Mouse (Mus musculus) induced T-regulatory cell, adult 2 months (primary cell): ENCODE data around the gene Ilk.

ENCODE experiments used
- DNase-seq: peaks from one replicate; pipeline ENCODE4 v3.0.0-alpha.2; 2012; ENCODE audit warnings: low read depth

Ilk gene

GRCm38 (mm10) chr7:105786506-105787284, 50.3 kb downstream of the Ilk start:
- no peak for DNase-seq

GRCm38 (mm10) chr7:105787285-105788140, 51.1 kb downstream of the Ilk start, which contains the start of gene Dchs1:
Dchs1 (minus strand) TSS chr7:105787654.
- peak; percentile 18 for DNase-seq

- DNase-seq: no peak
These were observed 54.8 kb downstream of the Ilk start for GRCm38 (mm10) chr7:105791147-105791546.
